Mouse (Mus musculus): ENCODE measurements around the gene Ptdss2.

The Ptdss2 gene

GRCm38 (mm10) chr7:141175068-141175467, 52.9 kb downstream of the Ptdss2 start:
- no peak for DNase-seq

GRCm38 (mm10) chr7:141176173-141176572, 54.0 kb downstream of the Ptdss2 start:
- peak; percentile 96 for DNase-seq

- DNase-seq = peak; percentile 84
Measured at GRCm38 (mm10) chr7:141188194-141188593, 66.0 kb downstream of the Ptdss2 start.

- DNase-seq = peak; percentile 86
Measured at GRCm38 (mm10) chr7:141188733-141189132, 66.6 kb downstream of the Ptdss2 start.

GRCm38 (mm10) chr7:141190220-141190619, 68.0 kb downstream of the Ptdss2 start:
- peak; percentile 86 for DNase-seq

- DNase-seq = peak; percentile 97
Measured at GRCm38 (mm10) chr7:141191036-141191435, 68.9 kb downstream of the Ptdss2 start.

- DNase-seq = peak; percentile 94
Measured at GRCm38 (mm10) chr7:141191796-141192685, 69.9 kb downstream of the Ptdss2 start.

- peak; percentile 94 for DNase-seq
Measured at GRCm38 (mm10) chr7:141192776-141193347, 70.7 kb downstream of the Ptdss2 start.

GRCm38 (mm10) chr7:141193348-141193856, 71.2 kb downstream of the Ptdss2 start:
- peak; percentile 95 for DNase-seq

GRCm38 (mm10) chr7:141193948-141194347, 71.8 kb downstream of the Ptdss2 start, which contains the start of the genes Hras and Lrrc56:
Gene Hras (minus strand): TSS chr7:141194005.
Gene Lrrc56 (plus strand): TSS chr7:141194157.
- DNase-seq = peak; percentile 100

GRCm38 (mm10) chr7:141194409-141194808, 72.2 kb downstream of the Ptdss2 start:
- DNase-seq = no peak

- DNase-seq = peak; percentile 99
Measured at GRCm38 (mm10) chr7:141194830-141195229, 72.6 kb downstream of the Ptdss2 start.

- peak; percentile 90 for DNase-seq
Measured at GRCm38 (mm10) chr7:141195754-141196153, 73.6 kb downstream of the Ptdss2 start.

GRCm38 (mm10) chr7:141196619-141197282, 74.6 kb downstream of the Ptdss2 start:
- peak; percentile 88 for DNase-seq

GRCm38 (mm10) chr7:141198121-141198520, 75.9 kb downstream of the Ptdss2 start:
- DNase-seq = peak; percentile 85

GRCm38 (mm10) chr7:141204546-141204945, 82.4 kb downstream of the Ptdss2 start:
- no peak for DNase-seq

- DNase-seq = peak; percentile 87
Measured at GRCm38 (mm10) chr7:141205504-141205903, 83.3 kb downstream of the Ptdss2 start.

GRCm38 (mm10) chr7:141206182-141206937, 84.2 kb downstream of the Ptdss2 start:
- DNase-seq = peak; percentile 81

Data from heart, adult 11 months (tissue).